Mouse (Mus musculus) CH12.LX (cell line): ENCODE measurements around the gene Enpp6.

Experiments
- CTCF ChIP-seq, 2 experiments: IDR thresholded peaks in 1 of 2; conservative IDR thresholded peaks in 1 of 2; 2 replicates each; pipeline ENCODE4 v1.5.1; 2011 to 2012; ENCODE audit warnings: low read depth in 2 of 2, low read length in 2 of 2, improper control_type of control experiment in 1 of 2, inconsistent platforms in 1 of 2, mild to moderate bottlenecking in 1 of 2, moderate library complexity in 1 of 2
- MAFK ChIP-seq: IDR thresholded peaks from 2 replicates; pipeline ENCODE4 v1.6.1; 2011; ENCODE audit warnings: low read length, improper control_type of control experiment; ENCODE audit not compliant: insufficient replicate concordance
- MEF2A ChIP-seq: IDR thresholded peaks from 2 replicates; pipeline ENCODE4 v1.6.1; 2014; ENCODE audit warnings: low read depth, mild to moderate bottlenecking, inconsistent platforms, low read length, improper control_type of control experiment, borderline replicate concordance
- POLR2A ChIP-seq: IDR thresholded peaks from 2 replicates; pipeline ENCODE4 v1.6.1; 2011; ENCODE audit warnings: low read depth, mild to moderate bottlenecking, improper control_type of control experiment, low read length
- UBTF ChIP-seq: IDR thresholded peaks from 2 replicates; pipeline ENCODE4 v1.6.1; 2012; ENCODE audit warnings: low read depth, mild to moderate bottlenecking, inconsistent platforms, low read length, improper control_type of control experiment, moderate library complexity

- TF ChIP-seq MAFK (no peak), CTCF (conservative IDR thresholded peaks at IDR 0.05 in 1 of 2, IDR thresholded peaks at IDR 0.05 in 1 of 2; ENCODE audit: low read depth in 2 of 2, low read length in 2 of 2) (no peak), UBTF (no peak), POLR2A (0 out of 2 replicates have a peak, but pooled peaks have one; percentile 22), MEF2A (peak; percentile 73)
Measured at GRCm38 (mm10) chr8:46943337-46943736, 43.4 kb upstream of the Enpp6 start.
